8 mouse cellular contexts compared by ENCODE assay signal in the genomic region with DNA sequence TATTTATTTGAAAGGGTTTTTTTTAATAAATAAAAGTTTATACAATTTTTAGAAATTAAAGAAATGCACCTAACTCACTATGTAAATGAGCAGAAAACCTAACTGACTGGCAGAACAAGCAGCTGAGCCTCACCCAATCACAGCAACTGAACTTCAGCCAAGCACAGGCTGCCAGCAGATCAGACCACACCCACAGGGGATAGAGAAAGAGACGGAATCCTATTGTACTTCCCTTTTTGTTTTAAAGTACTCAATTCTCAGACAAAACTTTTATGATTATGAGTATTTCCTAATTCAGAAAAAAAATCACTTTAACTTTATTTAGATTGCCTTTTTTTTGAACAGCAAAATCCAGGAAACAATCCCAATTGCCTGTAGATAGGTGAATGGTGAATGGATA. TPM values are rescaled to one million over a fixed set of nuclear protein-coding genes. Genes with fewer than 3 reads are reported as not detected.
DNase-seq lines count a peak whose midpoint lies in the region; ATAC-seq and TF ChIP-seq lines count a peak whose summit lies in the region.

No protein-coding gene starts in this region.

- no peak for TF ChIP-seq CTCF in G1E (IDR thresholded peaks at IDR 0.05; ENCODE audit: low read depth, low read length)

- no peak for ATAC-seq in heart, embryonic 11.5 days (replicated peaks; ENCODE audit: insufficient number of reproducible peaks, low FRiP score, low TSS enrichment)
- peak; percentile 75 for ATAC-seq in G1E (ENCODE audit: extremely low read depth, insufficient number of reproducible peaks, low FRiP score, poor library complexity, severe bottlenecking)
- peak; percentile 70; the same call in 1 of the 2 replicates for ATAC-seq in intestine, embryonic 16.5 days
- no peak for ATAC-seq in activated CD4-positive, CD25-positive, alpha-beta regulatory T cell, adult 4 months

- 59% methylated on average over 1 of the region's 1 CpGs for WGBS in heart, embryonic 11.5 days (ENCODE audit: insufficient replicate concordance)
- WGBS in intestine, embryonic 16.5 days: 28% methylated on average over 1 of the region's 1 CpGs

- H3K27ac ChIP-seq in heart, embryonic 11.5 days (ENCODE audit: low read depth, low read length): no peak overlapping the region
- no peak overlapping the region for H3K27ac ChIP-seq in intestine, embryonic 16.5 days (ENCODE audit: low read length)

- no peaks in the 10 kb centered on the region for H3K36me3 ChIP-seq in heart, embryonic 11.5 days (ENCODE audit: control insufficient read depth, insufficient read depth, low read length)
- peaks cover 15% of the 10 kb centered on the region for H3K36me3 ChIP-seq in G1E (replicated peaks)
- H3K36me3 ChIP-seq in intestine, embryonic 16.5 days (ENCODE audit: control insufficient read depth, insufficient read depth, low read length): 0 out of 2 replicates have a peak, but pooled peaks cover 2% of the 10 kb centered on the region

- no peaks in the 10 kb centered on the region for H3K9me3 ChIP-seq in heart, embryonic 11.5 days (replicated peaks; ENCODE audit: control insufficient read depth, low read length)
- H3K9me3 ChIP-seq in G1E (replicated peaks): no peaks in the 10 kb centered on the region
- no peaks in the 10 kb centered on the region for H3K9me3 ChIP-seq in intestine, embryonic 16.5 days (ENCODE audit: control insufficient read depth, low read length)

- peaks cover 3% of the 10 kb centered on the region; the same call in 1 of the 2 replicates for H3K4me1 ChIP-seq in heart, embryonic 11.5 days (ENCODE audit: control insufficient read depth, insufficient read depth, low read length)
- H3K4me1 ChIP-seq in G1E (ENCODE audit: insufficient read depth, low read depth, low read length): peaks cover 6% of the 10 kb centered on the region
- peaks cover 4% of the 10 kb centered on the region for H3K4me1 ChIP-seq in intestine, embryonic 16.5 days (ENCODE audit: control insufficient read depth, insufficient read depth, low read length)

- no peak overlapping the region for H3K9ac ChIP-seq in heart, embryonic 11.5 days (ENCODE audit: low read depth, low read length)
- no peak overlapping the region for H3K9ac ChIP-seq in intestine, embryonic 16.5 days (ENCODE audit: low read depth, low read length)

- H3K4me3 ChIP-seq in heart, embryonic 11.5 days (ENCODE audit: low read depth, low read length): no peak overlapping the region
- H3K4me3 ChIP-seq in G1E (ENCODE audit: low read depth, low read length): no peak overlapping the region
- H3K4me3 ChIP-seq in intestine, embryonic 16.5 days (ENCODE audit: low read length): no peak overlapping the region

- H3K27me3 ChIP-seq in heart, embryonic 11.5 days (ENCODE audit: control insufficient read depth, insufficient read depth, low read length): no peaks in the 10 kb centered on the region
- H3K27me3 ChIP-seq in G1E (ENCODE audit: insufficient read depth, low read length): no peaks in the 10 kb centered on the region
- no peaks in the 10 kb centered on the region for H3K27me3 ChIP-seq in intestine, embryonic 16.5 days (replicated peaks; ENCODE audit: control insufficient read depth, insufficient read depth, low read length)

- no peak overlapping the region for H3K4me2 ChIP-seq in heart, embryonic 11.5 days
- H3K4me2 ChIP-seq in intestine, embryonic 16.5 days (ENCODE audit: low read depth, low read length): 0 out of 2 replicates have a peak overlapping the region, but pooled peaks have one; percentile 19

- peak; percentile 41 for DNase-seq in heart, adult 8-10 months (ENCODE audit: low spot score)
- DNase-seq in 416B (ENCODE audit: low read depth) (peak; percentile 78), G1E (ENCODE audit: low spot score) (peak; percentile 67)
- no peak for DNase-seq in urinary bladder, postnatal 4 days (ENCODE audit: low spot score in 2 of 2)
- no peak for DNase-seq in c-Kit-positive CD71-positive TER-119-positive erythroid progenitor cells, embryonic 14.5 days (ENCODE audit: low spot score)

RNA-seq across cellular contexts. Expression of a gene that starts 29.5 kb away (rescaled TPM):
- 10 to 100 TPM; 20.1 to 22.6 (median 21.7) TPM for total RNA-seq in heart, adult 8-10 months (2022)
- 65.6 and 70.3 TPM in 2 replicates for polyA plus RNA-seq in heart, embryonic 11.5 days (2014; fragmentation: Nextera tagmentation; extraction: Ambion mirVana)
- total RNA-seq in G1E (2014; fragmentation: Nextera tagmentation) (25.0 and 26.9 TPM in 2 replicates), G1E (2017) (32.8 and 32.9 TPM in 2 replicates)
- 5.0 and 6.0 TPM in 2 replicates for polyA plus RNA-seq in G1E (2012)
- 70.0 and 72.9 TPM in 2 replicates for polyA plus RNA-seq in intestine, embryonic 16.5 days (2015; fragmentation: Nextera tagmentation; extraction: Ambion mirVana)
- polyA plus RNA-seq in activated CD4-positive, CD25-positive, alpha-beta regulatory T cell, adult 4 months (2017; shearing (Covaris generic)): 100 to 1,000 TPM; 286 to 321 TPM

Comparison
In these comparisons a context has a peak if more than half of its experiments do, and no peak if none do; other contexts are left out.
1. DNase-seq: peak in heart, adult 8-10 months (single experiment), 416B (single experiment) and G1E (single experiment); none in urinary bladder, postnatal 4 days (0 of 2) and c-Kit-positive CD71-positive TER-119-positive erythroid progenitor cells, embryonic 14.5 days (single experiment).
2. ATAC-seq: peak in G1E (single experiment) and intestine, embryonic 16.5 days (single experiment); none in heart, embryonic 11.5 days (single experiment) and activated CD4-positive, CD25-positive, alpha-beta regulatory T cell, adult 4 months (single experiment).